Mouse (Mus musculus) heart, postnatal 25 days (tissue): ENCODE measurements around the gene Dok1. TPM values are rescaled to one million over a fixed set of nuclear protein-coding genes. Genes with fewer than 3 reads are reported as not detected.

Source experiments
- DNase-seq: peaks from one replicate; pipeline ENCODE4 v3.0.0; 2022; ENCODE audit warnings: low spot score
- intact Hi-C: fragments of 180-260 bp; cut with DNase I; formaldehyde crosslinking; loops from one replicate; pipeline ENCODE4 v1.15.1; 2025
- total RNA-seq, 2 experiments: library from RNA; stranded (reverse); gene quantifications; 2 replicates each; pipeline ENCODE4 v1.2.3; 2021

Gene Dok1
- total RNA-seq, 2 experiments from 2014 or later, result 2.9 to 3.2 TPM

DNA sequence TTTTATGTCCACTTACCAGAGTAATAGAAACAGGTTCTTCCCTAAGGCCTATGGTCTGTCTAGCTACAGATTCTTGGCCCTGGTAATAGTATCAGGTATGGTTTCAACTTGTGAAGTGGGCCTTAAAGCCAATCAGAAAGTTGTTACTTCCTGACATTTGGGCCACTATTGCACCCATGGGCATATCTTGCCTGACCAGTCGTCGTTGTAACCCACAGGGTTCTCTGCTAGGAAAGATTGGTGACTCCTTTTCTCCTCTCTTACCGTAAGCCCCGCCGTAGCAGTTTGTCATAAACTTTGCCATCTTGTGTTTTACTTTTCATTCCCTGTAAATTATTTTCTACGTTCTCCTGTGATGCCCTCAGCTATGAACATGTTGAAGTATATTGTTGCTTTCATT is 13.2 kb downstream of the Dok1 start:
- DNase-seq, result no peak
- intact Hi-C loops, result no loop called here

DNA sequence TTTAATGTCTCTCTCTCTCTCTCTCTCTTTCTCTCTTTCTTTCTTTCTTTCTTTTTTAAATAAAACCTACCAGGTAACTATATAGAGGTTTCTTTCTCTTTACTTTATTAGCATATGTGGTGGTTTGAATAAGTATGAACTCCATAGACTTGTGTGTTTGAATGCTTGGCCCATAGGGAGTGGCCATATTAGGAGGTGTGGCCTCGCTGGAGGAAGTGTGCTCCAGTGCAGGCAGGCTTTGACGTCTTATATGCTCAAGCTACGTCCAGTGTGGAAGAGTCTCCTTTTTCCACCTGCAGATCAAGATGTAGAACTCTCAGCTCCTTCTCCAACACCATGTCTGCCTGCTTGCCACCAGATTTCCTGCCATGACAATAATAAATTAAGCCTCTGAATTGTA is 14.2 kb downstream of the Dok1 start:
- DNase-seq, result no peak
- intact Hi-C loops, result no loop called here

DNA sequence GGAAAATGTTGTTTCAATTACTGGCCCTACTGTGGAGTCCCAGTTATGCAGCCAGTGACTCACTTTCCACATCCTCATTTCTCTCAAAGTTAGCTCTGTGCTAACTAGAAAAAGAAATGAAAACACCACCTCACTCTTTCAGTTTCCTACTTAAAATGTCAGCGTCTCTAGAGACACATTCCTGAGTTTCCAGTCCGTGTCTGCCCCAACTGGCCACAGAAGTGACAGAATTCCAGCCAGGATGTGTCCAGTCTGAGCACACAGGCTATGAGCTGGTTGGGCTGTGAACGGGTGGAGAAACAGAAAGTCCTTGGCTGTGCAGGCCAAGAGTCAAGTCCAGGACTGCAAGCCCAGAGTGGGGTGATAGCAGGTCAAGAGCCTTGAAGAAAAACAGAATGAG is 16.1 kb downstream of the Dok1 start:
- DNase-seq, result peak; percentile 76
- intact Hi-C loops, result no loop called here

DNA sequence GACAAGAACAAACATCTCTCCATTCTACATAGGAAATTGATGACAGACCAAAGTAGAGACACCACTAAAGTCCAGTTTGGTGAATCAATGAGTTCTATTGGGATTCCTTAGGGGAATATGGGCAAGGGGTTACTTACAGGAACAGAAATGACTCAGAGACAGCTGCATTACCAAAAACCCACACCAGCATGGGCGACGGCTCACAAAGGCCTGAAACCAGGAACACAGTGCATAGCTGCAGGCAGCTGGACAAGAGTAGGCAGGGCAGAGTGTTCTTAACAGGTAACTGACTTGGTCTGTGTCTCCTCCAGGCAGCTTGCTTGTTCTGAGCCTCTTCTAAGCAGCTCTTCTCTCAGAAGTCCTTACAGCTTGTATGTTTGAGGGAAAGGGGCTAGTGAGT is 17.5 kb downstream of the Dok1 start:
- intact Hi-C loops, result no loop called here

DNA sequence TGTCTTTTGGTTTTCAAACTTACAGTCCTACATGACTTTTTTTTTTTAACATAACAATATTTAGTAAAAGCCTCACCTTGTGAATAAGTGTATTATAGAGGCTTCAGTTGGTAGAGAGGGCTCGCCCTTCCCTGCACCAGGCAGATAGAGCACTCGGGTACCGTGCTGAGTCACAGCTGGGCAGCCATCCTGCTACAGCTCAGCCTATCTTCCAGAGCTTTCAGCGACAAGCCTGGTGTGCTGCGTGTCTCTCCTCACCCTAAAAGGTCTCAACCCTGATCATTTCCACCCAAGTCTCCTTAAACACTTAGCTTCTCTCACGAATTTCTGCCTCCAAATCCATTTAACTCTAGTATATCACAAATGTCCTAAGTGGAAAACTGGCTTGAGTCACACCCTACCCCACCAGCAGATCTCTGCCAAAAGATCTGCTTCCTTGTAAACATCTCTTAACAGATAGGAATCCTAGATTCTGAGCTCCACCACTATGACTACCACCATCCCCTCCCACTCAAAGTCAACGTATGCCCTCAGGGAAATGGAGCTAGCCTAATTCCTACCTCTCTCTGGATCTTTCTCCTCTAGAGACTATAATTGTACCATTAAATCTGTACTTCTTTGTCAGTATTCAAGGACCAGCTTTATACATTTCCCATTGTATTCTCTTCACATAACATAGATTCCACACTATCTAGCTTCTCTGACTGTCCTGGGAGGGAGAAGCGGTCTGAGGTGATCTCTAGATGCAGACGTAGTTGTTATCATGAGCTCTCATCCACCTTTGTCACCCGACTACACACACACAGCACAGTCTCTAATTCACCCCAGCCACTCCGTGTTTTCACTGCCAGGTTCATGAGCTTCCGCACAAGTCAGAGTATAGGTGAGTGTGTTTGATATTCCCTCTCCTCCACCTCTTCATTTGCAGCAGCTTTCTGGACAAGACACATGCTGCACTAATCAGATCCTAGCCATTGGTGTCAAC is 18.5 kb downstream of the Dok1 start:
- DNase-seq, result no peak
- intact Hi-C loops, result no loop called here

More for the DNA sequence above, 17.5 kb downstream of the Dok1 start:
- no peak for DNase-seq

DNA sequence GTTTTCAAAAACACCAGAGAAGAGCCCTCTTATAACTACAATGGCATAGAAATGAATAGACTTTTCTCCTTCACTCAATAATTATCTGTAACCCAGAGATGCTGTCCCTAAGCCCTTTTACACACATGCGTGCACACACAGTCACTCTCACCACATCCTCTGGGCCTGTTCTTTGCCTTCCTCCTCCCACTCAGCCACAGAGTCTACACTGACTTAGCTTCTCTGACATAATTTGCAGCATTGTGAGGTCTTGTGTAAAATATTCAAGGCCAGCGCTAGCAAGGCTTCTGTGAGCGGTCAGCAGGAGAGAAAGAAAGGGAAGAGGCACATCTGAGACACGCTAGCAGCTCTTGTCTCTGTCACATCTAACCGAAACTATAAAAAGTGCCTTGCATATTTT is 19.8 kb downstream of the Dok1 start:
- no peak for DNase-seq
- intact Hi-C loops, result no loop called here

DNA sequence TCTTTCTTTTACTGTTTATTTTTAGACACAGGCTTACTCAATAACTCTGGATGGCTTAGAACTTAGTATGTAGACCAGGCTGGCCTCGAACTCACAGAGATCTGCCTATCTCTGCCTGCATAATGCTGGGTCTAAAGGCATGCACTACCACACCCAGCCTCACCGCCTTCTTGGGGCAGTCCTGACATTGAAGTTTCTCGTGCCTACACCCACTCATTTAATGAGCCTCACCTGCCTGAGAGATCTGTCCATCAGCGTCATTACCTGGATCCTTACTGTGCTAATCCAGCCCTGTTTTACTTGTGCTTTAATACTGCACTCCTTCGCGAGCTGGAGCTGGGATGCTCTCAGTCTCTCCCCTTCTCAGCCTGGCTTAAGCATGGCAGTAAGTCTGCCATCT is 21.5 kb downstream of the Dok1 start:
- intact Hi-C loops, result no loop called here
- no peak for DNase-seq

DNA sequence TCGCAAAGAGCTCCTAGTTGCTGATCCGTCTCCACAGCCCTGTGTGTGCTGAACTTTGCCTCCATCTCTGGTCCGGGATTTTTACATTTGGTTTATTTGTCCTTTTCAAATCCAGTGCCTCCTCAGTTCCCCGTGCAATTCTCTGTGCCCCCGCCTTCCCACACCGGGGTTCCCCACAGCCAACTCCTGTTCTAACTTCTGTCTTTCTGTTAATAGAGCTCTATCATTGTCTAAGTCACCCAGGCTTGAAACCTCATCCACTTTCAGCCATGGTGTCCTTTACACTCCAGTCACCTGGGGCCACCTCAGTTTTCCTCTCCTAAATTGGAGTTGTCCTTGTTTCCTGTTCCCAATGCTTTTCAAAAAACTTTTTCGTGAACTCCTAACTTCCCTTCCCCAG is 22.0 kb downstream of the Dok1 start:
- no peak for DNase-seq
- intact Hi-C loops, result no loop called here

DNA sequence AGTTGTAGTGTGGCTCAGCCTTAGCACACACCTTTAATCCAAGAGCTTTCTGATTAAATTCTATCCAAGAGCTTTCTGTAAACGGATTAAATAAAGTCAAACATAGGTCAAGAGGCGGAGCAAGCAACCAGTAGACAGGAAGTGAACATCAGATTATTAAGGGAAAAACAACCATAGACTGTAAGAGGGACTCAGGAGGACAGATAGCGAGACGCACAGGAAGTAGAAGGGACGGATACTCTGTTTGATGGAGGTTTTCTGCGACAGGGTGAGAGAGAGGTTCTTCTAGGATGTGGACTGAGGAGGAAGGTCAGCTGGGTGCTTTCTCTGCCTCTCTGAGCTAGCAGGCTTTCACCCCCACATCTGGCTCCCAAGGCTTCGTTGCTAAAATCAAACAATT is 23.3 kb downstream of the Dok1 start:
- no peak for DNase-seq
- intact Hi-C loops, result no loop called here

DNA sequence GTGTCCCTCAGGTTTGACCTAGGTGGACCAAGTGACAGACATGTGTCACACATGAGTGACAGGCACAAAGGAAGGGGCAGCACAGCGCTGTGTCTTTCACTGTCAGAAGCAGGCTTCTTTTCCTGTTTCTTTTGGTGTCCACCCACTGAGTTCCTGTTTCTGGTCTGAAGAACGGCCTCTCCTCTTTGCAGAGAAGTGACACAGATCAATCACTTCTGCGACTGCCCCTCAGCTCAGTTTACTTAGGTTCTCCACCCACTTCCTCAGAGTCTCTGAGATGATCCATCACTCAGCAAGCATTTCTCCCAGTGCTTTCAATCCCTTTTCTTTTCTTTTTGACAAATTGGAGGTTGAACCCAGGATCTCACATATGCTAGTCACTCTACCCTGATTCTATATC is 24.6 kb downstream of the Dok1 start:
- intact Hi-C loops, result no loop called here
- DNase-seq, result no peak

DNA sequence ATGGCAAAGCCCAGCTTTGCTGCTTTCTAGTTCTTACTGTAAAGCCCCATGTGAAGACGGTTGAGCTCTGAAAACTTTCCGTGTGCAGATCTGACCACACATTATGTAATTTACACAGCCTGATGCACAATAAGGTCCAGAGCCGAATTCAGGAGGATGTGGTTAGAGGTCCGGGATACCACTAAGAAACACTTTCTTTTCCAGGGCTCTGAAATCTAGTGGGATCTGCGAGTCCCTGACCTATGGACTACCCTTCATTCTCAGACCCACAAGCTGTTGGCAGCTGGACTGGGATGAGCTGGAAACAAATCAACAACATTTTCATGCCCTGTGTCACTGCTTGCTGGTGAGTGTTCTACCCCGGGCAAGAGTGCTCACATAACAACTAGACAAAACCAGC is 27.2 kb downstream of the Dok1 start:
- intact Hi-C loops, result no loop called here
- no peak for DNase-seq

DNA sequence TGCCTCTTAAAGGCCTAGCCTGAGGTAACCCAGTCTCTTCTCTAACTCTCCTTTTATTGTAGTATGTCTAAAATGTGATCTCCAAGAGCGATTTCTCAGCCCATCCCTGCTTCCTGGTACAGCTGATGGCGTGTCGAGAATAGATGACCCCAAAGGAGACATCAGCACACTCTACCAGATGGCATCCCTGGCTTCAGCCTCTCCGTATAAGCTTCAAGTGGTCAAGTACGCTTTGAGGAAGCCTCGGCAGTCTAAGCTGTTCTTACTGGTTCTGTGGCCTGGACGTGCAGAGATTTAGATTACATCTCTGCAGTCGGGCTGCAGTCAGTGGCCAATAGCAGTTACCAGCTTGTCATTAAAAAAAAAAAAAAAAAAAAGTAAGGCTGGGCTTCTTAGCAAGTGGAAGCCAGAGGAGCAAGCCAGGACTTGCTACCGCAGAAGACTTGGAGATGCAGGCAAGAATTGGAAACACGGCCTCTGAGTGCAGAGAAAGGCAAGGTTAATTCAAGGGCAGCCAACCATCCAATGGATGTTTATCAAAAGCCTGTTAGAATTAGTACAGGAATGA is 27.7 kb downstream of the Dok1 start:
- intact Hi-C loops, result no loop called here
- DNase-seq, result no peak

DNA sequence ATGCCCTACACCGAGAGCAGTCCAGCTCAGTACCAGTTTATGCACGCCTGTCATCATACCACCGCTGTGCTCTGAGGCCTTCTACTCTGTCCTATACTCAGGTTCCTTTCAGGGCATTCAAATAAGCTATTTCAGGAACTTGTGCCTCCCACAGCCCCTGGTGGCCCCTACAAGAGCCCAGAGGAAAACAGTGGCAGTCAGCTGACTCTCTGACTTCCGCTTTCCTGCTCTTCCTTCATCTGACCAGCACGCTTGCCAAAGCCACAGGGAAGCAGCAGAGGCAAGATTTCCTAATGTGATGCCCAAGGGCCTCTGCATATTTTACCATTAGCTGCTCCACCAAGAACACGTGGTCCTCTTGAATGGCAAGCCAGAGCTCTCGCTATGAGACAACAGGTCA is 28.4 kb downstream of the Dok1 start:
- DNase-seq, result peak; percentile 35
- intact Hi-C loops, result no loop called here

DNA sequence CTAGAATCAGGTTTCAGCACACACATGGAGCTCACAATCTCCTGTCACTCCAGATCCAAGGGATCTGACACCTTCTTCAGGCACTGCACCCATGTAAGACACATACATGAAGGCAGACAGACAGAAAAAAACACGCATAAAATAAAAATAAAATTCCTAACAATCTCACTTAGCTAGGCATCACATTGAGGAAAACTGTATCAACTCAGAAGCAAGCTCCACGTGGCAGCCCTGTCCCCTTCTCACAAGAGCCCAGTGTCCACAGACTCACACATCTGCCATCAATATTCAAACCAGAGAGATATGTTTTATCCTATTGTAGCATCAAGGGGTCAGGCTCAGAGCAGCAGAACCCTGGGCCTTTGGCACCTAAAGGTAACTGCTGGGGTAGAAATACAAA is 29.0 kb downstream of the Dok1 start:
- intact Hi-C loops, result no loop called here
- no peak for DNase-seq

DNA sequence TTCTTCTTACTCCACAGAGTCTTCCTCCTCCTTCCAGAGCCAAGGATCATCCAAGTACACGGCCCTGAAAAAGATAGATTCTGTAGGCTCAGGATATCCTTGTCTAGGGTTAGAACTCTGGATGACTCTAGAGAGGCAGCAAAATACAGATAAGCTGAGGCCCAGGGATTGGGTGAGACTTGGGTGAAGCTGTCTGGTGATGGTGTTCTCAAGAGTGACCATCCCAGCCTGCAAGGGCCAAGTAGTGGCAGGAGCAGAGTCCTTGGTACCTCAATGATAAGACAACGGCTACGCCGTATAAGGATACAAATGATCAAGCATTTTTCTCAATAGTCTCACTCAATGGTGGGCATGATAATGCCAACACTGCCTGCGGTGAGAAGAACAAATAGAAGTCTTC is 29.4 kb downstream of the Dok1 start:
- intact Hi-C loops, result no loop called here
- no peak for DNase-seq

DNA sequence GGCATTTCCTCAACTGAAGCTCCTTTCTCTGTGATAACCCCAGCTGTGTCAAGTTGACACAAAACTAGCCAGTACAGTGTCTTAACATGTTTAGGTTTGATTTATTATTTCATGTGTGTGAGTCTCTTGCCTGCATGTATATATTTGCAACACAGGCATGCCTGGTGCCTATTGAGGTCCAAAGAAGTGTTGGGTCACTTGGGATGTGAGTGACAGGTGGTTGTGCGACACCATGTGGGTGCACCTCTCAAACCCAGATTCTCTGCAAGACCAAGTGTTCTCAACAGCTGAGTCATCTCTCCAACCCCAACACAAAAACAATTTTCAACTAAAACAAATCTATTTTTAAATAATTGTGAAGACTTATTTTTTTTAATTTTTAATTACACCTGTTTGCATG is 30.2 kb downstream of the Dok1 start:
- intact Hi-C loops, result no loop called here

DNA sequence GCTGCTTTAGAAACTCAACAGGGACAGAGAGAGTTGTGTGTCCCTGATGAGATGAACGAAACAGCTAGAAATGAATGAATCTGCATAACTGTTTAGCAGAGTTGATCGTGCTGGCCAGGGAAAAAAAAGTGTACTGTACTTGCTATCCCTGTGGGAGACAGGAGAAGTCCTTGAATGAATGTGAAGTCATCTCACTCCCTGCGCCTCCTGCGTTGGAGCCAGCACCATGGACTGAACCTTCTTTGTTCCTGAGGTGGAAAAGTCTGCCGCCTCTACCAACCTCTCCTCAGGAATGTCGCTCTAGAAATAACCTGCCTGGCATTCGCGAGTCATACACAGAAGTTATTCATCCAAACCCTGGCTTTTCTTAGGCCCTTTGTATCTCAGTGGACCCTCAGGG is 33.3 kb downstream of the Dok1 start:
- intact Hi-C loops, result loop anchor here (5.0 kb wide), 1 partner anchor 277 kb away; no protein-coding TSS in a partner anchor

More for the DNA sequence above, 30.2 kb downstream of the Dok1 start:
- no peak for DNase-seq

DNA sequence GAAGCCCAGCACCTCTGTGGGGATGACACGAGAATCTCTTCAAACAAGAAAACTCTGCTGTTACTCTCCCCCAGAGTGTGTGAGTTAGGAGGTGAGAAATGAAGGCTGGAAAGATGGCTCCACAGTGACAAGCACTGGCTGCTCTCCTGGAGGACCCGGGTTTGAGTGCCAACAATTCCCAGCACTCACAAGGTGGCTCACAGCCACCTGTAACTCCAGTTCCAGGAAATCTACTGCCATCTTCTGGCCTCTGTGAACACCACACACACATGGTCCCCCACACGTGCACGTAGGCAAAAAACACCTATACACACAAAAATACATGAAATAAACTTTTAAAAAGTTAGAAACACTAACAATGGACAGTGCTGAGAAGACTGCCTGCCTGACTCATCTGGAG is 34.9 kb downstream of the Dok1 start:
- DNase-seq, result no peak
- intact Hi-C loops, result loop anchor here (5.0 kb wide), 1 partner anchor 279 kb away; no protein-coding TSS in a partner anchor

More for the DNA sequence above, 33.3 kb downstream of the Dok1 start:
- no peak for DNase-seq

DNA sequence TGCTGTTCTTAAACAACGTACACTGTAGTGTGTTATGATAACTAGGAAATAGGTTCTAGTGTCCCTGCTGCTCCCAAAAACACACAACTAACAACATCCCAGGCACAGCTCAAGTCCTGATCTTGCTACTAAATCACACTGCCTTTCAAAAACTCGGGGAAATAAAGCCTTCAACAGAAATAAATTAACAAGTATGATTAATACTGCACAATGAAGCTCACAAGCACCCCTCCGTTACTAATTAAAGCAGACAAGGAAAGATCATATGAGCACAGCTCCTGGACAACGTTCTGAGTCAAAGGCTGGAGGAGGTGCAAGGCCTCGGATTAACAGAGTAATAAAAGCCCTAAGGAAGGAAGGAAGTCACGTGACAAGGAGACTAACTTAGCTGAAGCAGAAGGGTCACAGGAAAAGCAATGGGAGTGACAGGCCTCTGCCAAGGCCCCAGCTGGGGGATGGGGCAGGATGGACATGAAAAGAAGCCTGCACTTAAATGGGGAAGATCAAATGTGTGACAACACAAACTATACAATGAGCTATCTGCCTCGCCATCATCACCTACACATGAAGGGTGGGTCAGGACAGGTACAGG is 35.7 kb downstream of the Dok1 start:
- DNase-seq, result peak; percentile 29

DNA sequence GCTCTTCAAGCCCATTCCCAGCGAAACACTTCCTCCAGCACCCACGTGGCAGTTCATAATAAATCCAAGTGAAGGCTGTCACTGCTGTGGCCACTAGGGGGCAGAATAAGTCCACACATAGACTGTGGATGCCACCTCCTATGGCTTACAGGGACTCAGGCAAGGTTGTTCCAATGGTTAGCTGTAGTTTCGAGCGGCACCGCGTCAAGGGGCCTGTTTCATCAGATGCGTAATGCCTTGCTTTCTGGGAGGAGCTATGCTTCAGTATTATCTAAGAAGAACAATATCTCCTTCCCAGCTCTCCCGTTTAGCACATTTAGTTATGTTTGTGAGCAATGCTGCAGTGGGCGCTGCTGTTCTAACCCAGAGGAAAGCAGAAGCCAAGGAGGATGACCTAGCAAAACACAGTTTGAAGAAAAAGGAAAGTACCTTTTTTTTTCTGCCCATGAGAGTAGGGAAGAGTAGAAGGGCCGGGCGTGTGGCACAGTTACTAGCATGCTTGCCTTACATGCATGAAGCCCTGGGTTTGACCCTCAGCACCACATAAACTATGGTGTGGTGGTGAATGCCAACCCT is 36.4 kb downstream of the Dok1 start:
- intact Hi-C loops, result loop anchor here (1.0 to 5.0 kb wide), 5 partner anchors 58 to 280 kb away; partner anchors contain the start of genes Aup1, Ccdc142, Gm42688 and Htra2
- peak; percentile 87 for DNase-seq

More for the DNA sequence above, 35.7 kb downstream of the Dok1 start:
- intact Hi-C loops, result loop anchor here (1.0 to 5.0 kb wide), 5 partner anchors 57 to 280 kb away; partner anchors contain the start of genes Aup1, Ccdc142, Gm42688 and Htra2
